8 mouse cellular contexts compared by ENCODE assay signal in the genomic region with DNA sequence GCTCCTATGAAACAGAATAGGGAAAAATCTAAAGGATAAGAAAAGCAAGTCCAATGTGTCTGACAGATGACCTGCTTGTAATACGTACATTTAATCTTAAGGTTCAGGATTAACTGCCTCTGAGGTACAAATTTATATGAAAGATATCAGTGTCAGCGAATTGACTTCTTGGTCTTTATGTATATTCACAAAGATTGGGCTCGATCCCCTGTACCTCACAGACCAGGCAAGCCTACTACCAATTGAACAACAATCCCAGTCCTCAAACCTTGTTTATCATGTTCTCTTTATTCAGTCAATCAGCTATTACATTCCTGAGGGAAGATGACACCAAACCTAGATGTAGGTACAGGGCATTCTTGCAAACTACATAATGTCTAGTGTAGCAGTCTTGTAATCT. TPM values are rescaled to one million over a fixed set of nuclear protein-coding genes. Genes with fewer than 3 reads are reported as not detected.
A peak's percentile ranks its signal among the peaks of the same experiment; 100 is the strongest.
DNase-seq lines count a peak whose midpoint lies in the region; ATAC-seq and TF ChIP-seq lines count a peak whose summit lies in the region.

No protein-coding gene starts in this region.

- peak overlapping the region; percentile 100 for H3K4me3 ChIP-seq in erythroblast, embryonic 14.5 days (replicated peaks)
- peak overlapping the region; percentile 83 for H3K4me3 ChIP-seq in thymus, adult 2 months (ENCODE audit: control insufficient read depth, insufficient read depth, low read length)
- H3K4me3 ChIP-seq in limb, embryonic 15.5 days = peak overlapping the region; percentile 94
- peak overlapping the region; percentile 91 for H3K4me3 ChIP-seq in stomach, postnatal 0 days (ENCODE audit: low read depth, low read length)

- no peaks in the 10 kb centered on the region for H3K9me3 ChIP-seq in erythroblast, embryonic 14.5 days (ENCODE audit: control insufficient read depth, low read length)
- H3K9me3 ChIP-seq in limb, embryonic 15.5 days = no peaks in the 10 kb centered on the region
- H3K9me3 ChIP-seq in stomach, postnatal 0 days (ENCODE audit: control insufficient read depth, low read length) = no peaks in the 10 kb centered on the region

- no peaks in the 10 kb centered on the region for H3K27me3 ChIP-seq in erythroblast, embryonic 14.5 days (ENCODE audit: control insufficient read depth)
- no peaks in the 10 kb centered on the region for H3K27me3 ChIP-seq in thymus, adult 2 months (ENCODE audit: control insufficient read depth, insufficient read depth, low read length)
- no peaks in the 10 kb centered on the region for H3K27me3 ChIP-seq in limb, embryonic 15.5 days
- no peaks in the 10 kb centered on the region for H3K27me3 ChIP-seq in stomach, postnatal 0 days (ENCODE audit: control insufficient read depth, insufficient read depth, low read length)

- H3K4me2 ChIP-seq in limb, embryonic 15.5 days = peak overlapping the region; percentile 50
- peak overlapping the region; percentile 55 for H3K4me2 ChIP-seq in stomach, postnatal 0 days (replicated peaks; ENCODE audit: low read depth)

- TF ChIP-seq EP300 in stomach, postnatal 0 days (optimal IDR thresholded peaks at IDR 0.05) = no peak

- no peak for ATAC-seq in erythroblast, adult 5-6 weeks (replicated peaks; ENCODE audit: low FRiP score, poor library complexity, severe bottlenecking)
- ATAC-seq in limb, embryonic 15.5 days (ENCODE audit: insufficient number of reproducible peaks, low FRiP score, low TSS enrichment, low read depth) = no peak
- no peak for ATAC-seq in stomach, postnatal 0 days (ENCODE audit: low FRiP score, low TSS enrichment)

- H3K9ac ChIP-seq in limb, embryonic 15.5 days = peak overlapping the region; percentile 24
- H3K9ac ChIP-seq in stomach, postnatal 0 days (ENCODE audit: low read length) = peak overlapping the region; percentile 47

- peaks cover 30% of the 10 kb centered on the region for H3K4me1 ChIP-seq in erythroblast, embryonic 14.5 days (ENCODE audit: control insufficient read depth)
- H3K4me1 ChIP-seq in thymus, adult 2 months (replicated peaks; ENCODE audit: control insufficient read depth, insufficient read depth, low read length) = 0 out of 2 replicates have a peak, but pooled peaks cover 2% of the 10 kb centered on the region
- peaks cover 9% of the 10 kb centered on the region; the same call in 1 of the 2 replicates for H3K4me1 ChIP-seq in limb, embryonic 15.5 days
- no peaks in the 10 kb centered on the region for H3K4me1 ChIP-seq in stomach, postnatal 0 days (replicated peaks; ENCODE audit: control insufficient read depth, insufficient read depth)

- no peak for TF ChIP-seq POLR2A in thymus, adult 2 months (IDR thresholded peaks at IDR 0.05; ENCODE audit: control insufficient read depth, extremely low read depth, insufficient read depth, low read length, poor library complexity)

- H3K36me3 ChIP-seq in erythroblast, embryonic 14.5 days (ENCODE audit: control insufficient read depth) = peaks cover 13% of the 10 kb centered on the region
- H3K36me3 ChIP-seq in thymus, adult 2 months (ENCODE audit: control insufficient read depth, insufficient read depth, low read length) = peaks cover under 1% of the 10 kb centered on the region; the same call in 1 of the 2 replicates
- H3K36me3 ChIP-seq in limb, embryonic 15.5 days = peaks cover 5% of the 10 kb centered on the region; the same call in 1 of the 2 replicates
- H3K36me3 ChIP-seq in stomach, postnatal 0 days (ENCODE audit: control insufficient read depth, insufficient read depth, low read length) = no peaks in the 10 kb centered on the region

- TF ChIP-seq CTCF in thymus, adult 2 months (IDR thresholded peaks at IDR 0.05; ENCODE audit: borderline replicate concordance, control insufficient read depth, extremely low read depth, insufficient read depth, low read length, poor library complexity) = no peak
- no peak for TF ChIP-seq CTCF in stomach, postnatal 0 days (IDR thresholded peaks at IDR 0.05; ENCODE audit: low read depth)

- 28% methylated on average over 3 of the region's 3 CpGs for WGBS in thymus, adult 2 months
- 18% methylated on average over 3 of the region's 3 CpGs for WGBS in limb, embryonic 15.5 days
- WGBS in stomach, postnatal 0 days = 19% methylated on average over 3 of the region's 3 CpGs

- no peak for DNase-seq in thymus, adult 2 months
- DNase-seq in thymus, postnatal 10 days (ENCODE audit: low spot score in 2 of 2) = no peak
- no peak for DNase-seq in stomach, postnatal 0 days (ENCODE audit: low spot score)
- no peak for DNase-seq in embryo, embryonic 9.5 days (ENCODE audit: extremely low spot score)
- DNase-seq in left cerebral cortex, adult 8-10 months (ENCODE audit: low spot score in 2 of 2) = no peak

- H3K27ac ChIP-seq in thymus, adult 2 months (ENCODE audit: control insufficient read depth, insufficient read depth, low read length) = peak overlapping the region; percentile 89
- H3K27ac ChIP-seq in limb, embryonic 15.5 days = peak overlapping the region; percentile 96
- peak overlapping the region; percentile 94 for H3K27ac ChIP-seq in stomach, postnatal 0 days (replicated peaks)

RNA-seq across cellular contexts. Expression of gene Ddx50, which starts 0.9 kb away (rescaled TPM):
- polyA plus RNA-seq in erythroblast, embryonic 14.5 days (2012) = 4.4 and 5.6 TPM in 2 replicates
- 38.0 and 41.0 TPM in 2 replicates for total RNA-seq in erythroblast, adult 5-6 weeks (2015; ENCODE audit: low replicate concordance)
- total RNA-seq in erythroblast, adult 5-6 weeks (2017; ENCODE audit: low replicate concordance) = 21.0 and 22.2 TPM in 2 replicates
- polyA plus RNA-seq in thymus, adult 2 months (2012; rRNA removed) = 12.9 and 13.6 TPM in 2 replicates
- 147 and 157 TPM in 2 replicates for polyA plus RNA-seq in limb, embryonic 15.5 days (2015; fragmentation: Nextera tagmentation; extraction: Ambion mirVana)
- 80.6 and 81.2 TPM in 2 replicates for polyA plus RNA-seq in stomach, postnatal 0 days (2015; fragmentation: Nextera tagmentation; extraction: Ambion mirVana)
- 10 to 100 TPM; 80.2 to 87.7 (median 86.1) TPM for total RNA-seq in left cerebral cortex, adult 8-10 months (2022)

RNA-seq across cellular contexts. Expression of gene Ddx21, which starts 49.9 kb away (rescaled TPM):
- 2.1 and 3.2 TPM in 2 replicates for polyA plus RNA-seq in erythroblast, embryonic 14.5 days (2012)
- 20.1 and 25.4 TPM in 2 replicates for total RNA-seq in erythroblast, adult 5-6 weeks (2015; ENCODE audit: low replicate concordance)
- 20.2 and 25.0 TPM in 2 replicates for total RNA-seq in erythroblast, adult 5-6 weeks (2017; ENCODE audit: low replicate concordance)
- 19.4 and 22.7 TPM in 2 replicates for polyA plus RNA-seq in thymus, adult 2 months (2012; rRNA removed)
- 17.4 and 18.3 TPM in 2 replicates for polyA plus RNA-seq in limb, embryonic 15.5 days (2015; fragmentation: Nextera tagmentation; extraction: Ambion mirVana)
- polyA plus RNA-seq in stomach, postnatal 0 days (2015; fragmentation: Nextera tagmentation; extraction: Ambion mirVana) = 11.1 and 11.2 TPM in 2 replicates
- total RNA-seq in left cerebral cortex, adult 8-10 months (2022) = 10 to 100 TPM; 18.6 to 21.8 (median 19.5) TPM
